Mouse (Mus musculus) embryo, embryonic 11.5 days (tissue): ENCODE results near the gene Arhgap15.

Experiments used
- DNase-seq: peaks from one replicate; pipeline ENCODE4 v3.0.0-alpha.2; 2012; ENCODE audit warnings: low read depth, low spot score

The Arhgap15 gene

GRCm38 (mm10) chr2:44029865-44030264 lies 281.2 kb downstream of the Arhgap15 start:
- no peak for DNase-seq

GRCm38 (mm10) chr2:44039522-44040203 lies 291.0 kb downstream of the Arhgap15 start:
- no peak for DNase-seq

- no peak for DNase-seq
These were observed 295.5 kb downstream of the Arhgap15 start for GRCm38 (mm10) chr2:44044088-44044487.

GRCm38 (mm10) chr2:44044634-44045033 lies 296.0 kb downstream of the Arhgap15 start:
- no peak for DNase-seq

GRCm38 (mm10) chr2:44045231-44045630 lies 296.6 kb downstream of the Arhgap15 start:
- DNase-seq: no peak

GRCm38 (mm10) chr2:44060306-44060705 lies 311.7 kb downstream of the Arhgap15 start:
- no peak for DNase-seq

- DNase-seq: no peak
These were observed 312.1 kb downstream of the Arhgap15 start for GRCm38 (mm10) chr2:44060716-44061115.

- DNase-seq: no peak
These were observed 316.4 kb downstream of the Arhgap15 start for GRCm38 (mm10) chr2:44065067-44065466.

GRCm38 (mm10) chr2:44068151-44068840 lies 319.7 kb downstream of the Arhgap15 start:
- no peak for DNase-seq

GRCm38 (mm10) chr2:44068906-44069305 lies 320.3 kb downstream of the Arhgap15 start:
- no peak for DNase-seq

- DNase-seq: no peak
These were observed 327.9 kb downstream of the Arhgap15 start for GRCm38 (mm10) chr2:44076570-44076969.

- DNase-seq: no peak
These were observed 331.9 kb downstream of the Arhgap15 start for GRCm38 (mm10) chr2:44080530-44080929.

- DNase-seq: no peak
These were observed 332.6 kb downstream of the Arhgap15 start for GRCm38 (mm10) chr2:44081241-44081640.

- no peak for DNase-seq
These were observed 335.8 kb downstream of the Arhgap15 start for GRCm38 (mm10) chr2:44084471-44084870.

GRCm38 (mm10) chr2:44086403-44087056 lies 337.9 kb downstream of the Arhgap15 start:
- DNase-seq: no peak

- no peak for DNase-seq
These were observed 349.9 kb downstream of the Arhgap15 start for GRCm38 (mm10) chr2:44098552-44098951.

GRCm38 (mm10) chr2:44102351-44102750 lies 353.7 kb downstream of the Arhgap15 start:
- no peak for DNase-seq

GRCm38 (mm10) chr2:44103321-44103720 lies 354.7 kb downstream of the Arhgap15 start:
- DNase-seq: no peak

GRCm38 (mm10) chr2:44103742-44104141 lies 355.1 kb downstream of the Arhgap15 start:
- DNase-seq: no peak

GRCm38 (mm10) chr2:44104282-44105197 lies 355.9 kb downstream of the Arhgap15 start:
- DNase-seq: no peak

GRCm38 (mm10) chr2:44105198-44105555 lies 356.6 kb downstream of the Arhgap15 start:
- no peak for DNase-seq

GRCm38 (mm10) chr2:44106359-44106758 lies 357.7 kb downstream of the Arhgap15 start:
- DNase-seq: no peak
